Mouse (Mus musculus) skeletal muscle tissue, adult 2 months (tissue): ENCODE measurements around the gene Rragd.
A peak's percentile ranks its signal among the peaks of the same experiment; 100 is the strongest.
"Not testable (repeated sequence)": the region's sequence is repeated elsewhere in the genome, so short reads cannot be mapped to it uniquely, and the experiment has no call there.

Source experiments
- DNase-seq: peaks from one replicate; pipeline ENCODE4 v3.0.0-alpha.2; 2012; ENCODE audit warnings: low read depth, low spot score

Rragd gene

GRCm38 (mm10) chr4:32982716-32983175 lies at the start of gene Rragd:
Gene Rragd (plus strand): TSS chr4:32983037.
- DNase-seq, result no peak

GRCm38 (mm10) chr4:32936762-32937341 lies 46.0 kb upstream of the Rragd start:
- no peak for DNase-seq

GRCm38 (mm10) chr4:32939521-32939920 lies 43.3 kb upstream of the Rragd start:
- DNase-seq, result no peak

- no peak for DNase-seq
These were observed 42.9 kb upstream of the Rragd start for GRCm38 (mm10) chr4:32939964-32940363.

GRCm38 (mm10) chr4:32940984-32941383 lies 41.9 kb upstream of the Rragd start:
- DNase-seq, result no peak

GRCm38 (mm10) chr4:32947631-32948030 lies 35.2 kb upstream of the Rragd start:
- peak; percentile 19 for DNase-seq

- DNase-seq, result no peak
These were observed 34.1 kb upstream of the Rragd start for GRCm38 (mm10) chr4:32948696-32949095.

GRCm38 (mm10) chr4:32950356-32951034 lies 32.3 kb upstream of the Rragd start, which contains the start of gene Ankrd6:
Gene Ankrd6 (minus strand): TSS chr4:32950841.
- DNase-seq, result peak; percentile 55

GRCm38 (mm10) chr4:32951035-32951940 lies 31.5 kb upstream of the Rragd start:
- DNase-seq, result no peak

GRCm38 (mm10) chr4:32952681-32953080 lies 30.2 kb upstream of the Rragd start:
- DNase-seq, result no peak

GRCm38 (mm10) chr4:32956423-32956822 lies 26.4 kb upstream of the Rragd start:
- no peak for DNase-seq

GRCm38 (mm10) chr4:32961394-32961793 lies 21.4 kb upstream of the Rragd start:
- no peak for DNase-seq

- DNase-seq, result not testable (repeated sequence)
These were observed 18.2 kb upstream of the Rragd start for GRCm38 (mm10) chr4:32964619-32965018.

GRCm38 (mm10) chr4:32977331-32977730 lies 5.5 kb upstream of the Rragd start:
- no peak for DNase-seq

GRCm38 (mm10) chr4:32980061-32980460 lies 2.8 kb upstream of the Rragd start:
- no peak for DNase-seq

GRCm38 (mm10) chr4:32981617-32982016 lies 1.2 kb upstream of the Rragd start:
- no peak for DNase-seq

- DNase-seq, result no peak
These were observed 659 bp upstream of the Rragd start for GRCm38 (mm10) chr4:32982041-32982715.

GRCm38 (mm10) chr4:32983176-32984155 lies 629 bp downstream of the Rragd start:
- peak; percentile 79 for DNase-seq

- no peak for DNase-seq
These were observed 1.4 kb downstream of the Rragd start for GRCm38 (mm10) chr4:32984242-32984641.
